Mouse (Mus musculus) liver, embryonic 14.5 days (tissue): Measurements from ENCODE around the gene Gm48551.

Experiments used
- CTCF ChIP-seq: IDR thresholded peaks from 2 replicates; pipeline ENCODE4 v1.5.1; 2016; ENCODE audit warnings: antibody characterized with exemption, low read depth, control low read depth
- EP300 ChIP-seq: IDR thresholded peaks from 2 replicates; pipeline ENCODE4 v1.6.1; 2016; ENCODE audit warnings: antibody characterized with exemption, low read depth

- TF ChIP-seq CTCF = no peak
- no peak for TF ChIP-seq EP300
Observed at GRCm38 (mm10) chr10:81364666-81365065, 19.6 kb upstream of the Gm48551 start.
